Mouse (Mus musculus) E14TG2a.4 (cell line): Measurements from ENCODE around the gene Pacsin1.

Experiments used
- CTCF ChIP-seq: conservative IDR thresholded peaks from 2 replicates; pipeline ENCODE4 v1.5.1; 2014; ENCODE audit warnings: low read length
- NANOG ChIP-seq: IDR thresholded peaks from 2 replicates; pipeline ENCODE4 v1.6.1; 2014; ENCODE audit warnings: borderline replicate concordance, low read length, mixed read lengths
- POU5F1 ChIP-seq: IDR thresholded peaks from 2 replicates; pipeline ENCODE4 v1.6.1; 2014; ENCODE audit warnings: low read length, borderline replicate concordance

DNA sequence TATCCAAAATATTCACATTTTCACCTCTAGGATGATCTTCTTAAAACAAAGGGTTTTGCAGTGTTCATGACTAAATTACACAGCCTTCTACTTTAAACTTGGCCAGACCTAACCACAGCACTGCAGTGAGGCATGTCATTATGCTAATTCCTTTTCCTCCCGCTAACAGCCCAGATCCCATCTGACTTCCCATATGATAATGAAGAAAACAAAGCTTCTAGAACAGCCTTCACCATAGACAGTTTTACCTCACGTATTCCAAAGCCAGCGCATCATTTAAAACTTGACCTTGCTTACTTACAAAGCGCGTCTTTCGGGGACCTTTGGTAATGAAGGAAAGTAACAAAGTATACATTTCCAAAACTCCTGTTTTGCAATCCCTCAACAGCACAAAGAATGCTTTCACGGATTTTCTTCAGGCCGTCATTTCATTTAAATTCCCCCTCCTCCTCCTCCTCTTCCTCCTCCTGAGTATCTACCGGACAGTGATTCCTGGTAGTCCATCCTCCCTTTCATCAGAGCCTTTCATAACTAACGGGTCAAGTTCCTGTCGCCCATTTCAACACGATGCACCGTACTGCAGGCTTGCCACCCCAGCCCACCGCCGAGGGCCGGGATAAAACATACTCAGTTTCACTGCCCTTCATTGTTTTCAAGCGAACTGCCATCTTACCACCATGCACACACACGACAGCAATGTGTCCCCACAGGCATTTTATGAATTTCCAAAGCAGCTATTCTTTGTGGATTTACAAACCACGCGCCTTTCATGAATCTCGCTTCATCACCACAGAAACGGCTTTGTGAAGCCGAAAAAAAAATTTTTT is 33.4 kb upstream of the Pacsin1 start:
- TF ChIP-seq CTCF = no peak
- no peak for TF ChIP-seq POU5F1
- TF ChIP-seq NANOG = no peak
